Mouse (Mus musculus): ENCODE measurements around the gene Srpk2.
"Not testable (repeated sequence)": the region's sequence is repeated elsewhere in the genome, so short reads cannot be mapped to it uniquely, and the experiment has no call there.

Srpk2 gene

GRCm38 (mm10) chr5:23615586-23616269 is 68.7 kb downstream of the Srpk2 start:
- no peak for DNase-seq (ENCODE audit: extremely low spot score, low spot score)

GRCm38 (mm10) chr5:23612856-23613255 is 71.6 kb downstream of the Srpk2 start:
- DNase-seq (ENCODE audit: extremely low spot score, low spot score): no peak

- no peak for DNase-seq (ENCODE audit: extremely low spot score, low spot score)
Observed at GRCm38 (mm10) chr5:23604036-23604705, 80.2 kb downstream of the Srpk2 start.

GRCm38 (mm10) chr5:23599750-23600537 is 84.5 kb downstream of the Srpk2 start:
- DNase-seq (ENCODE audit: extremely low spot score, low spot score): no peak

GRCm38 (mm10) chr5:23599171-23599570 is 85.2 kb downstream of the Srpk2 start:
- no peak for DNase-seq (ENCODE audit: extremely low spot score, low spot score)

GRCm38 (mm10) chr5:23598491-23598890 is 85.9 kb downstream of the Srpk2 start:
- no peak for DNase-seq (ENCODE audit: extremely low spot score, low spot score)

GRCm38 (mm10) chr5:23597999-23598398 is 86.4 kb downstream of the Srpk2 start:
- DNase-seq (ENCODE audit: extremely low spot score, low spot score): no peak

GRCm38 (mm10) chr5:23597260-23597864 is 87.1 kb downstream of the Srpk2 start:
- no peak for DNase-seq (ENCODE audit: extremely low spot score, low spot score)

- no peak for DNase-seq (ENCODE audit: extremely low spot score, low spot score)
Observed at GRCm38 (mm10) chr5:23596326-23596965, 88.0 kb downstream of the Srpk2 start.

- DNase-seq (ENCODE audit: extremely low spot score, low spot score): not testable (repeated sequence)
Observed at GRCm38 (mm10) chr5:23590298-23590697, 94.1 kb downstream of the Srpk2 start.

- DNase-seq (ENCODE audit: extremely low spot score, low spot score): no peak
Observed at GRCm38 (mm10) chr5:23587614-23588013, 96.8 kb downstream of the Srpk2 start.

GRCm38 (mm10) chr5:23586531-23587453 is 97.6 kb downstream of the Srpk2 start:
- no peak for DNase-seq (ENCODE audit: extremely low spot score, low spot score)

GRCm38 (mm10) chr5:23581484-23582060 is 102.8 kb downstream of the Srpk2 start:
- DNase-seq (ENCODE audit: extremely low spot score, low spot score): no peak

GRCm38 (mm10) chr5:23579120-23579880 is 105.1 kb downstream of the Srpk2 start:
- no peak for DNase-seq (ENCODE audit: extremely low spot score, low spot score)

GRCm38 (mm10) chr5:23578322-23578957 is 106.0 kb downstream of the Srpk2 start:
- no peak for DNase-seq (ENCODE audit: extremely low spot score, low spot score)

GRCm38 (mm10) chr5:23577847-23578246 is 106.6 kb downstream of the Srpk2 start:
- no peak for DNase-seq (ENCODE audit: extremely low spot score, low spot score)

- DNase-seq (ENCODE audit: extremely low spot score, low spot score): no peak
Observed at GRCm38 (mm10) chr5:23576336-23577094, 107.9 kb downstream of the Srpk2 start.

GRCm38 (mm10) chr5:23573942-23574341 is 110.5 kb downstream of the Srpk2 start:
- DNase-seq (ENCODE audit: extremely low spot score, low spot score): no peak

All from neural tube, embryonic 10.5 days (tissue).